Mouse (Mus musculus) liver, embryonic 14.5 days (tissue): Measurements from ENCODE around the gene Col8a2.

Experiments
- CTCF ChIP-seq: IDR thresholded peaks from 2 replicates; pipeline ENCODE4 v1.5.1; 2016; ENCODE audit warnings: antibody characterized with exemption, low read depth, control low read depth
- EP300 ChIP-seq: IDR thresholded peaks from 2 replicates; pipeline ENCODE4 v1.6.1; 2016; ENCODE audit warnings: antibody characterized with exemption, low read depth

GRCm38 (mm10) chr4:126322646-126323045 lies 36.1 kb downstream of the Col8a2 start:
- no peak for TF ChIP-seq EP300
- TF ChIP-seq CTCF: no peak
